Mouse (Mus musculus) left cerebral cortex, adult 6 months (tissue): Measurements from ENCODE around the gene Gm2a. TPM values are rescaled to one million over a fixed set of nuclear protein-coding genes. Genes with fewer than 3 reads are reported as not detected.

Experiments used
- long read RNA-seq, 2 experiments: library from polyadenylated mRNA; unstranded; transcript quantifications; one replicate each; pipeline ENCODE4 v2.0.0; 2019 to 2020
- polyA plus RNA-seq: library from polyadenylated mRNA; unstranded; fragments of <200 nt; fragmentation: Nextera tagmentation; gene quantifications from 2 replicates; pipeline ENCODE4 v1.2.3, GENCODE M21; 2021

The Gm2a gene
- 68.2 and 80.1 TPM in 2 replicates for polyA plus RNA-seq
- long read RNA-seq, experiment 1, full-length matches to known transcripts = 439 of 461 reads
- long read RNA-seq, experiment 1, partial matches to known transcripts = 21 of 461 reads
- long read RNA-seq, experiment 1, other reads (novel, unspliced or antisense) = 1 of 461 reads
- long read RNA-seq, experiment 2, full-length matches to known transcripts = 117 of 255 reads
- long read RNA-seq, experiment 2, partial matches to known transcripts = 137 of 255 reads
- long read RNA-seq, experiment 2, other reads (novel, unspliced or antisense) = 1 of 255 reads

GRCm38 (mm10) chr11:55097463-55098188, at the start of gene Gm2a:
TSS of gene Gm2a (plus strand) at chr11:55098115.

GRCm38 (mm10) chr11:55077331-55078231, 20.3 kb upstream of the Gm2a start, which contains the start of gene Ccdc69:
TSS of gene Ccdc69 (minus strand) at chr11:55078131.

DNA sequence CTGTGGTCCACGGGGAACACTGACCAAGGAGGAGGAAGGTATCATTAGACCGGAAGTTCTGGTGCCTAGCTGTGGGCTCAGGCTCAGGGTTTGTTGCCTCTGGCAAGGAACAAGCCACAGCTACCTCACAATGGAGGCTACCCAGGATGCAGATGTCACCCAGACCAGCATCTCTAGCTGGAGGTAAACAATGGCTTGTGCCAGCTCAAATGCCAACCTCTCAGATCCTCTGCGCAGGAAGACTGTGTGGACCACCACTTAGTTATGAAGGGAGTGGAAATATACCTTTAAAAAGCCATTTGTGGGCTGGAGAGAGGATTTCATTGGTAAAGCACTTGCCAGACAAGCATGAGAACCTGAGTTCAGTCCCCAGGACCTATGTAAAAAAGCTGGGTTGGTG, 53.7 kb downstream of the Gm2a start, which contains the start of gene Slc36a3:
Slc36a3 (minus strand) TSS at position 101 of the 400 bp plus-strand sequence.

Other genes starting within 250 kb of the Gm2a start
- gene Lyrm7, start 237.2 kb upstream of the Gm2a start, polyA plus RNA-seq = 12.5 and 13.9 TPM in 2 replicates
- gene Hint1, start 231.7 kb upstream of the Gm2a start, polyA plus RNA-seq = 991 and 1,084 TPM in 2 replicates
- 13.7 and 15.0 TPM in 2 replicates for gene Gpx3, start 195.7 kb upstream of the Gm2a start, polyA plus RNA-seq
- 11.6 and 16.8 TPM in 2 replicates for gene Tnip1, start 135.2 kb upstream of the Gm2a start, polyA plus RNA-seq
- 72.0 and 76.1 TPM in 2 replicates for gene Anxa6, start 64.7 kb upstream of the Gm2a start, polyA plus RNA-seq
- 0.48 and 0.51 TPM in 2 replicates for gene Ccdc69, start 20.0 kb upstream of the Gm2a start, polyA plus RNA-seq
- gene Slc36a3, start 53.6 kb downstream of the Gm2a start, polyA plus RNA-seq = not detected in 2 replicates
- 0.28 and 0.29 TPM in 2 replicates for gene Slc36a2, start 87.0 kb downstream of the Gm2a start, polyA plus RNA-seq
- gene Slc36a1, start 106.2 kb downstream of the Gm2a start, polyA plus RNA-seq = 4.1 and 7.1 TPM in 2 replicates
- gene Fat2, start 238.4 kb downstream of the Gm2a start, polyA plus RNA-seq = 0.01 and 0.02 TPM in 2 replicates